Mouse (Mus musculus) heart, embryonic 14.5 days (tissue): Measurements from ENCODE around the gene Bin2. TPM values are rescaled to one million over a fixed set of nuclear protein-coding genes. Genes with fewer than 3 reads are reported as not detected.

Experiments
- ATAC-seq: fragments of 200-750 bp; cut with Nextera tagmentation; 2 replicates; pipeline ENCODE4 v1.8.0; 2017; ENCODE audit warnings: low read depth, moderate TSS enrichment; ENCODE audit not compliant: insufficient number of reproducible peaks, insufficient read depth, low FRiP score
- H3K27ac ChIP-seq, 2 experiments: fragments of 200-500 bp in 1 of 2; fragments of 300-500 bp in 1 of 2; sonication (generic) in 1 of 2; replicated peaks in 1 of 2; 2 replicates each; pipeline ENCODE4 v1.5.1; 2012 to 2014; ENCODE audit warnings: low read depth in 2 of 2, low read length in 2 of 2, control low read depth in 1 of 2, mild to moderate bottlenecking in 1 of 2, mixed read lengths in 1 of 2; ENCODE audit not compliant: control insufficient read depth in 1 of 2, insufficient read depth in 1 of 2
- H3K27me3 ChIP-seq: fragments of 300-500 bp; sonication (generic); 2 replicates; pipeline ENCODE4 v1.6.1; 2014; ENCODE audit warnings: mild to moderate bottlenecking, low read length, control low read depth; ENCODE audit not compliant: control insufficient read depth, insufficient read depth
- H3K36me3 ChIP-seq: fragments of 300-500 bp; sonication (generic); 2 replicates; pipeline ENCODE4 v1.6.1; 2014; ENCODE audit warnings: mild to moderate bottlenecking, control low read depth, low read length, mixed read lengths; ENCODE audit not compliant: control insufficient read depth, insufficient read depth
- H3K4me1 ChIP-seq, 2 experiments: fragments of 200-500 bp in 1 of 2; fragments of 300-500 bp in 1 of 2; sonication (generic) in 1 of 2; 2 replicates each; pipeline ENCODE4 v1.6.1; 2012 to 2014; ENCODE audit warnings: low read length in 2 of 2, control low read depth in 1 of 2, mixed read lengths in 1 of 2; ENCODE audit not compliant: control insufficient read depth in 2 of 2, insufficient read depth in 2 of 2
- H3K4me2 ChIP-seq: fragments of 300-500 bp; sonication (generic); 2 replicates; pipeline ENCODE4 v1.6.1; 2014; ENCODE audit warnings: mild to moderate bottlenecking, low read length
- H3K4me3 ChIP-seq, 2 experiments: fragments of 200-500 bp in 1 of 2; fragments of 300-500 bp in 1 of 2; sonication (generic) in 1 of 2; 2 replicates each; pipeline ENCODE4 v1.5.1; 2012 to 2014; ENCODE audit warnings: low read length in 2 of 2, mild to moderate bottlenecking in 2 of 2, control low read depth in 1 of 2, low read depth in 1 of 2, moderate library complexity in 1 of 2; ENCODE audit not compliant: control insufficient read depth in 1 of 2, insufficient read depth in 1 of 2
- H3K9ac ChIP-seq: fragments of 300-500 bp; sonication (generic); 2 replicates; pipeline ENCODE4 v1.6.1; 2014; ENCODE audit warnings: mild to moderate bottlenecking, low read length
- H3K9me3 ChIP-seq: fragments of 300-500 bp; sonication (generic); 2 replicates; pipeline ENCODE4 v1.6.1; 2016; ENCODE audit warnings: low read length, control low read depth; ENCODE audit not compliant: control insufficient read depth
- WGBS: fragments of 180-500 bp; shearing (Covaris S2); extraction: QIAGEN DNeasy Blood & Tissue Kit; methylation state at CpG from one replicate; pipeline ENCODE4 v1.1.7; 2014; 5-methylcytosine and 5-hydroxymethylcytosine counted together
- polyA plus RNA-seq: library from polyadenylated mRNA; unstranded; fragments of >200 nt; fragmentation: Nextera tagmentation; extraction: Ambion mirVana; gene quantifications from 2 replicates; pipeline ENCODE4 v1.2.1, GENCODE M21; 2014

The Bin2 gene
- polyA plus RNA-seq, 1 experiment from 2014 or later, result 2.8 TPM

DNA sequence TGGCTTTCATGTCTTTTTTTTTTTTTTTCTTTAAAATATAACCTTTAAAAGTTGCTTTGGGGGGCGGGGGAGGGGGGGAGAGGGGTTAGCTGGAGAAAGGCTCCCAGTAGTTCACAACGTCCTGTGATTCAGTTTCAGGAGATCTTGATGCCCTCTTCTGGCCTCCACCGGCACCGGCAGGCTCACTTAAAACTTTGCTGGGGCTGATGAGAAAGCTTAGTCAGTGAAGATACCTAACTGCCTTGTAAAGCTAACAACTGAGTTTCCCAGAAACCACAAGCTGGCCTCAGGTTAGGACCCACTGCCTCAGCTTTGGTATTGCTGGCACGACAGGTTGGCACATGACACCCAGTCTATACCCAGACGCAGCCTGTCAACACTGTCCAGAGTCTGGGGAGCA is 31.7 kb downstream of the Bin2 start:
- H3K4me1 ChIP-seq, result peaks cover 11 to 25% of the 10 kb centered on the region in 2 experiments
- no peak overlapping the region for H3K9ac ChIP-seq
- WGBS, result 14% methylated on average over 6 of the region's 6 CpGs
- H3K27ac ChIP-seq, result no peak overlapping the region
- no peak for ATAC-seq
- H3K36me3 ChIP-seq, result no peaks in the 10 kb centered on the region
- no peaks in the 10 kb centered on the region for H3K9me3 ChIP-seq
- peaks cover 25% of the 10 kb centered on the region for H3K27me3 ChIP-seq
- H3K4me2 ChIP-seq, result peak overlapping the region; percentile 97
- H3K4me3 ChIP-seq, result peak overlapping the region in 1 of 2 experiments; percentile 67; a peak in 2 of 4 replicates

DNA sequence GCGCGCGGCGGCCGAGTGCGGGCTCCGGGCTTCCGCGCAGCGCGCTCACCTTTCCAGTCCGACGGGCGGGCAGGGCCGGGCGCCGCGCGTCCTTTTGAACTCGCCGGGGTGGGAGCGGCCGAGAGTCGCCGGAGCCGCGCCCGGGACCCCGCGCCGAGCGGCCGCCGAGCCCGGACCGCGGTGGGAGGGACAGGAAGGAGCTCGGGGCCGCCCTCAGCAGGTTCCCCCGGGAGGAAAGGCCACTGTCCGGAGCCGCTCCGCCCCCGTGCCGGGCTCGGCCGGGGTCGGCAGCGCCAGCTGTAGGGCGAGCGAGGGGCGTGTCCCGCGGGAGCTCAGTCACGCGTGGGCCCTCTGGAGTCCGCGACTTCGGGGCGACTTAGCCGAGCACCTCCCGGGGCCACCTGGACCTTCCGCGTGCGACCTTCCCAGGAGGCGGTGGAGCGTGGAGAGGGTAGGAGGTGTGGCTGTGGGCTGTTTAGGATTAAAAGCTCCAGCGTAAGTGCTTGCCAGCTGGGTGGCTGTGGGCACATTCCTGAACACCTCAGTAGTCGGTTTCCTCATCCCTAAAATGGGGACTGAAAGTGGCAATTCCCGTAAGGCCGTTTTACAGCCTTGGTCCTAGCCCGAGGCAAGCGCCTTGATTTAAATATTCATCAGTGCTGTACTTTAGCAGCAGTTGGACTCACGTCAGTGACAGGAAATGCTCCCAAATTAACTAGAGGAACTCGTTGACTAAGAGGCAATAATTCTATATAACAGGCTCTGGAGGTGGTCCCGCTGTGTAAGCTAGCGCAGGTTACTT is 32.5 kb downstream of the Bin2 start, which contains the start of gene Smagp:
TSS of gene Smagp (minus strand) at position 241 of the 802 bp plus-strand sequence.
- H3K27me3 ChIP-seq, result peaks cover 25% of the 10 kb centered on the region
- no peak for ATAC-seq
- H3K36me3 ChIP-seq, result no peaks in the 10 kb centered on the region
- peak within 1 kb of the TSS; percentile 97 for H3K4me2 ChIP-seq
- under 1% methylated on average over 54 of the region's 77 CpGs for WGBS
- H3K9ac ChIP-seq, result peak within 1 kb of the TSS; percentile 75
- H3K27ac ChIP-seq, result 0 out of 4 replicates have a peak within 1 kb of the TSS, but pooled peaks of 1 of the 2 experiments have one; percentile 16
- peak within 1 kb of the TSS; percentile 67 for H3K4me3 ChIP-seq
- H3K9me3 ChIP-seq, result no peaks in the 10 kb centered on the region
- H3K4me1 ChIP-seq, result peaks cover 14 to 25% of the 10 kb centered on the region in 2 experiments

DNA sequence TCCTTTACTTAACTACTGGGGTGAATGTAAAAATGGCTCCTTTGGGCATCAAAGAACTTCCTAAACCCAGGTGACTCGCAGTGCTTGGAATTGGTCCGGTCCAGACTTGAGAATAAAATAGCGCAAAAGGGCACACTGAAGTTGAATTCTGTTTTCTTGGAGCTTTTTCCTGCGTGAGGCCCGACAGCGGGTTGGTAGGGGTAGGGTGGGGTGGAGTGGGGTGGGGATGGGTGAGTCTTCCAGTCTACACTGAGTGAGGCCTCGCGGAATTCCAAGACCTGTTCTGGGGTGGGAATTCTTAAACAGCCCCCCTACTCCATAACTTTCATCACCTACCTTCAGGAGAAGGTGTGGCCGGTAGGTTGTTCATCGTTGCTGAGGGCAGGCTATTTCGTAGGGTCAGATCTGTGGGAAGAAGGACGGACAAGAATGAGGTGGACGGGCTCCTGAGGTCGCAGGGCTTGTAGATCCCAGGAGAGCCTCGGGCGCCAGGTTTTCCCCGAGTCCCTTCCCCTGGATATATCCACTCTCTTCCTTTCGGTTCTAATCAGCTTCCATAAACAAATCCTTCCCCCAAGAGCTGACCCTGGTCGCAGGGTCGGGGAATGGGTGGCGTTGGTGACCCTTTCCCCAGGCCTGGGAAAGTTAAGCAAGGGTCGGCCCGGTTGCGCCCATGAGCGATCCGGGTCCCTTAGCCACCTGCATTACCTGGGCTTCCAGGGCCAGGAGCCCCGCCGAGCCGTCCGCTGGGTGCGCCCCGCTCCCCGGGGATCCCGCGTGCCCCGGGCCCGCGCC is 33.3 kb downstream of the Bin2 start:
- peak overlapping the region; percentile 75 for H3K9ac ChIP-seq
- WGBS, result 3% methylated on average over 38 of the region's 38 CpGs
- ATAC-seq, result no peak
- H3K27ac ChIP-seq, result 0 out of 4 replicates have a peak overlapping the region, but pooled peaks of 1 of the 2 experiments have one; percentile 16
- peak overlapping the region; percentile 97 for H3K4me2 ChIP-seq
- H3K9me3 ChIP-seq, result no peaks in the 10 kb centered on the region
- H3K27me3 ChIP-seq, result peaks cover 25% of the 10 kb centered on the region
- H3K4me1 ChIP-seq, result peaks cover 9 to 25% of the 10 kb centered on the region in 2 experiments
- peak overlapping the region; percentile 67 for H3K4me3 ChIP-seq
- H3K36me3 ChIP-seq, result no peaks in the 10 kb centered on the region

DNA sequence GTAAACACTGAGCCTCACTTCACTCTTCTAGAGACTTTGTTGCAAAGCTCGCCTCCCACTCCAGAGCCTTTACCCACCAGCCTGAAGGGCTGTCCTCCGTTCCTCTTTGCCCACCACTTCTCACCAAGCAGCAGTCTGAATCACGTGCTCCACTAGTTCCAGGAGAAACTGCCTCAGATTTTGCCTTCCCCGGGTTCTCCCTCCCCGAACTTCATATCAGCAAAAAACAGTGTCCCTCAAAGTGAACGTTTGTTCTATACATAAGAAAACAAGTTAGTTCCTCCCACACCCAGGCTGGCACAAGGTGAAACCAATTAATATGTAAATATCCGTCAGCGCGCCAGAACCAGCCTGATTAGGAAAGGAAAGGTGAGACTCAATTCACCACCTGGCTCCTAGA is 34.1 kb downstream of the Bin2 start:
- ATAC-seq, result no peak
- H3K4me1 ChIP-seq, result peaks cover 6 to 18% of the 10 kb centered on the region in 2 experiments
- no peaks in the 10 kb centered on the region for H3K36me3 ChIP-seq
- peak overlapping the region in 1 of 2 experiments; percentile 67; a peak in 1 of 4 replicates for H3K4me3 ChIP-seq
- no peaks in the 10 kb centered on the region for H3K9me3 ChIP-seq
- H3K4me2 ChIP-seq, result peak overlapping the region; percentile 97
- H3K27ac ChIP-seq, result no peak overlapping the region
- 12% methylated on average over 9 of the region's 9 CpGs for WGBS
- no peak overlapping the region for H3K9ac ChIP-seq
- H3K27me3 ChIP-seq, result peaks cover 25% of the 10 kb centered on the region

DNA sequence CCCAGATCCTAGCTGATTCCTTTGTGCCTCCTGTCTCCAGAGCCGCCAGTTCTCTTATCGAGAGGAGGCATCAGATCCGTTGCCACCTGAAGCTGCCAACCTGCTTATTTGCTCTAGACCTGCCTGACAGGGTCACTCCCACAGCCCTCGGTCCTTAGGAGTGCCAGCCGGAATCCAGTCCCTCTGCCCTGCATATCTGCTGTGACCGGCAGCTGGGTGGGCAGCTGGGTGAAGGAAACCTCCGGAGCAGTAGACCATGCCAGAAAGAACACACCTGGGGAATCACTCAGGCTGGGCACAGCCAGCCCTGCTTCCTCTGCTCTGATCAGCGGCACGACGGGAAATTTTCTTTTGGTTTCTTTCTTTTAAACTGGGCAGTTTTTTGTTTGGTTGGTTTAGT is 36.0 kb downstream of the Bin2 start:
- ATAC-seq, result no peak
- no peak overlapping the region for H3K27ac ChIP-seq
- no peaks in the 10 kb centered on the region for H3K36me3 ChIP-seq
- peaks cover 25% of the 10 kb centered on the region for H3K27me3 ChIP-seq
- peaks cover 6 to 19% of the 10 kb centered on the region in 2 experiments for H3K4me1 ChIP-seq
- no peak overlapping the region for H3K4me2 ChIP-seq
- H3K9me3 ChIP-seq, result no peaks in the 10 kb centered on the region
- H3K4me3 ChIP-seq, result no peak overlapping the region
- H3K9ac ChIP-seq, result no peak overlapping the region
- WGBS, result 80% methylated on average over 10 of the region's 10 CpGs

DNA sequence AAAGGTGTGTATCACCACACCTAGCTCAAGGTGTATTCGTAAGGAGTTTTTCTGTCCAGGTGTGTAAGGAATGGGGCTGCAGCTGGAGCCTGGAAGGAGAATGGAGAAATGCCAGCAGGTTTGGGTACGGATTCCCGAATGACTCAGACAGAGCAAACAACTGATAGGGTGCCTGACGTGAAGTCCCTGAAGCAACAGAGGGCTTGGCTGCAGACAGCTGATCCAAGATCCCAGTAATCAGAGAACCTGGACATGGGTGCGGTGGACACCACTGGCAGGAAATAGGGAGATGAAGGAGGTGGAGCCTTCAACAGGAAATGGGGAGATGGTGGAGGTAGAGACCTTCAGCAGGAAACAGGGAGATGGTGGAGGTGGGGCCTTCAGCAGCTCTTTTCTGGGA is 37.0 kb downstream of the Bin2 start:
- Histone ChIP-seq H3K9me3 (no peaks in the 10 kb centered on the region), H3K27ac (no peak overlapping the region), H3K36me3 (no peaks in the 10 kb centered on the region), H3K4me2 (no peak overlapping the region), H3K4me3 (no peak overlapping the region), H3K9ac (no peak overlapping the region), H3K4me1 (peaks cover 13 to 26% of the 10 kb centered on the region in 2 experiments), H3K27me3 (peaks cover 25% of the 10 kb centered on the region)
- ATAC-seq, result no peak
- 63% methylated on average over 5 of the region's 5 CpGs for WGBS

DNA sequence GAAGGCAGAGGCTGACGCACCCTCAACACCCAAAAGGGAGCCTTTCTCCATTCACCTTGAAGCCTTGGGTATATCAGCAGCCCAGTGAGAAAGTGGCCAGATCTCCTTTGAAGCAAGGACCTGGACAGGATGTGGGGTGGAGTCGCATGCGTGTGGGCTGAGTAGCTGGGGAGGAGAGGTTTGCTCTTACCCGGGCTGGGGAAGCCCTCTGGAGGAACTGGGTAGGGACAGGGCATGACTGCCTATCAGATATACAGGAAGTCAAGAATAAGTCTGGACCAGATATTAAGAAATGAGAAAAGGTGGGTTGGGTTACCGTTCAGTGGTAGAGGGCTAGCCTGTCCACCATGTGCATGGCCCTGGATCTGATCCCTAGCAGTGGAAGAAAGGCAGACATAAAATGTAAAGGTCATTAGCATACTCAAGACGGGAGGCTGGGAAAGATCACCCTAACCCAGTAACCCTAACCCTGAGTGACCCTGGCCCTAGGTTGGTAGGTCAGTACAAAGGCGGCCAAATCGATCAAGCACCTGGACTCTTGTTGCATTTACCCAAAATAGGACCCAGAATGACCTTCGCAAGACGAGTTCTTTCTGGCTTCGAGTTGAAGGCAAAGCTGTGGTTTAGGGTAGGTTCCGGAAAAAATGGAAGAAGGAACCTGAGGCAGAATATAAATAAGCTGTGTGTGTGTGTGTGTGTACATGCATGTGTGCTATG is 37.7 kb downstream of the Bin2 start:
- ATAC-seq, result no peak
- Histone ChIP-seq H3K9me3 (no peaks in the 10 kb centered on the region), H3K4me2 (no peak overlapping the region), H3K36me3 (no peaks in the 10 kb centered on the region), H3K27me3 (peaks cover 18% of the 10 kb centered on the region), H3K9ac (no peak overlapping the region), H3K27ac (no peak overlapping the region), H3K4me1 (peaks cover 10 to 20% of the 10 kb centered on the region in 2 experiments; a peak in 3 of 4 replicates), H3K4me3 (no peak overlapping the region)
- 76% methylated on average over 12 of the region's 12 CpGs for WGBS
